Mouse (Mus musculus) embryonic facial prominence, embryonic 14.5 days (tissue): ENCODE measurements around the gene Metrnl. TPM values are rescaled to one million over a fixed set of nuclear protein-coding genes. Genes with fewer than 3 reads are reported as not detected.

Experiments used
- ATAC-seq: fragments of 200-750 bp; cut with Nextera tagmentation; 2 replicates; pipeline ENCODE4 v1.8.0; 2017; ENCODE audit warnings: low read depth, moderate number of reproducible peaks, moderate TSS enrichment
- DNase-seq: peaks from one replicate; pipeline ENCODE4 v3.0.0-alpha.2; 2015; ENCODE audit warnings: low spot score
- H3K27ac ChIP-seq: fragments of 300-500 bp; sonication (generic); replicated peaks from 2 replicates; pipeline ENCODE4 v1.5.1; 2014; ENCODE audit warnings: low read depth, mild to moderate bottlenecking, low read length, moderate library complexity
- H3K27me3 ChIP-seq: fragments of 300-500 bp; sonication (generic); replicated peaks from 2 replicates; pipeline ENCODE4 v1.6.1; 2014; ENCODE audit warnings: low read length; ENCODE audit not compliant: control insufficient read depth, insufficient read depth
- H3K36me3 ChIP-seq: fragments of 300-500 bp; sonication (generic); 2 replicates; pipeline ENCODE4 v1.6.1; 2014; ENCODE audit warnings: low read length, mixed read lengths; ENCODE audit not compliant: control insufficient read depth, insufficient read depth
- H3K4me1 ChIP-seq: fragments of 300-500 bp; sonication (generic); 2 replicates; pipeline ENCODE4 v1.6.1; 2014; ENCODE audit warnings: antibody characterized with exemption, low read length; ENCODE audit not compliant: control insufficient read depth, insufficient read depth
- H3K4me2 ChIP-seq: fragments of 300-500 bp; sonication (generic); 2 replicates; pipeline ENCODE4 v1.6.1; 2014; ENCODE audit warnings: low read depth, mild to moderate bottlenecking, low read length, moderate library complexity, mixed read lengths
- H3K4me3 ChIP-seq: fragments of 300-500 bp; sonication (generic); 2 replicates; pipeline ENCODE4 v1.5.1; 2014; ENCODE audit warnings: low read depth, mild to moderate bottlenecking, low read length
- H3K9ac ChIP-seq: fragments of 300-500 bp; sonication (generic); 2 replicates; pipeline ENCODE4 v1.6.1; 2014; ENCODE audit warnings: low read depth, mild to moderate bottlenecking, low read length, moderate library complexity, mixed read lengths
- H3K9me3 ChIP-seq: fragments of 300-500 bp; sonication (generic); 2 replicates; pipeline ENCODE4 v1.6.1; 2016; ENCODE audit warnings: low read length; ENCODE audit not compliant: control insufficient read depth
- WGBS: fragments of 180-500 bp; shearing (Covaris S2); extraction: QIAGEN DNeasy Blood & Tissue Kit; methylation state at CpG from one replicate; pipeline ENCODE4 v1.1.7; 2014; 5-methylcytosine and 5-hydroxymethylcytosine counted together
- polyA plus RNA-seq: library from polyadenylated mRNA; unstranded; fragments of >200 nt; fragmentation: Nextera tagmentation; extraction: Ambion mirVana; gene quantifications from 2 replicates; pipeline ENCODE4 v1.2.1, GENCODE M21; 2014

Metrnl gene
- polyA plus RNA-seq, 1 experiment from 2014 or later: 58.0 TPM

GRCm38 (mm10) chr11:121673629-121674028, 27.7 kb upstream of the Metrnl start:
- ATAC-seq: peak; percentile 0; the same call in 1 of the 2 replicates
- Histone ChIP-seq H3K27me3 (no peaks in the 10 kb centered on the region), H3K4me3 (peak overlapping the region; percentile 70), H3K9ac (peak overlapping the region; percentile 64), H3K27ac (peak overlapping the region; percentile 79), H3K4me1 (peaks cover 8% of the 10 kb centered on the region; the same call in 1 of the 2 replicates), H3K36me3 (peaks cover 9% of the 10 kb centered on the region; the same call in 1 of the 2 replicates), H3K4me2 (peak overlapping the region; percentile 86), H3K9me3 (0 out of 2 replicates have a peak, but pooled peaks cover 4% of the 10 kb centered on the region)
- 59% methylated on average over 7 of the region's 7 CpGs for WGBS
- DNase-seq: no peak

GRCm38 (mm10) chr11:121676836-121677235, 24.5 kb upstream of the Metrnl start:
- Histone ChIP-seq H3K4me1 (peaks cover 8% of the 10 kb centered on the region; the same call in 1 of the 2 replicates), H3K9ac (no peak overlapping the region), H3K9me3 (0 out of 2 replicates have a peak, but pooled peaks cover 4% of the 10 kb centered on the region), H3K36me3 (no peaks in the 10 kb centered on the region), H3K4me2 (no peak overlapping the region), H3K27me3 (no peaks in the 10 kb centered on the region), H3K27ac (no peak overlapping the region), H3K4me3 (no peak overlapping the region)
- DNase-seq: no peak
- no peak for ATAC-seq
- 85% methylated on average over 2 of the region's 2 CpGs for WGBS

GRCm38 (mm10) chr11:121679581-121679980, 21.8 kb upstream of the Metrnl start:
- H3K9me3 ChIP-seq: 0 out of 2 replicates have a peak, but pooled peaks cover 4% of the 10 kb centered on the region
- H3K4me3 ChIP-seq: no peak overlapping the region
- no peak overlapping the region for H3K9ac ChIP-seq
- no peak overlapping the region for H3K4me2 ChIP-seq
- no peak for DNase-seq
- no peaks in the 10 kb centered on the region for H3K36me3 ChIP-seq
- no peaks in the 10 kb centered on the region for H3K4me1 ChIP-seq
- WGBS: 87% methylated on average over 2 of the region's 2 CpGs
- H3K27me3 ChIP-seq: no peaks in the 10 kb centered on the region
- ATAC-seq: no peak
- no peak overlapping the region for H3K27ac ChIP-seq

- ATAC-seq (no peak), DNase-seq (no peak)
- no peaks in the 10 kb centered on the region for H3K4me1 ChIP-seq
- H3K36me3 ChIP-seq: no peaks in the 10 kb centered on the region
- H3K27ac ChIP-seq: no peak overlapping the region
- 79% methylated on average over 5 of the region's 5 CpGs for WGBS
- H3K9ac ChIP-seq: no peak overlapping the region
- H3K4me3 ChIP-seq: no peak overlapping the region
- no peaks in the 10 kb centered on the region for H3K27me3 ChIP-seq
- no peak overlapping the region for H3K4me2 ChIP-seq
- H3K9me3 ChIP-seq: 0 out of 2 replicates have a peak, but pooled peaks cover 4% of the 10 kb centered on the region
Observed at GRCm38 (mm10) chr11:121680750-121681149, 20.6 kb upstream of the Metrnl start.

- Histone ChIP-seq H3K36me3 (no peaks in the 10 kb centered on the region), H3K9ac (no peak overlapping the region), H3K27ac (no peak overlapping the region), H3K4me3 (no peak overlapping the region), H3K4me2 (no peak overlapping the region), H3K27me3 (no peaks in the 10 kb centered on the region), H3K4me1 (peaks cover 3% of the 10 kb centered on the region; the same call in 1 of the 2 replicates), H3K9me3 (no peaks in the 10 kb centered on the region)
- ATAC-seq (no peak), DNase-seq (no peak)
- WGBS: 62% methylated on average over 3 of the region's 3 CpGs
Observed at GRCm38 (mm10) chr11:121683243-121683642, 18.1 kb upstream of the Metrnl start.

- no peaks in the 10 kb centered on the region for H3K36me3 ChIP-seq
- no peaks in the 10 kb centered on the region for H3K27me3 ChIP-seq
- ATAC-seq (no peak), DNase-seq (no peak)
- no peak overlapping the region for H3K9ac ChIP-seq
- H3K4me3 ChIP-seq: no peak overlapping the region
- H3K4me1 ChIP-seq: peaks cover 3% of the 10 kb centered on the region; the same call in 1 of the 2 replicates
- H3K4me2 ChIP-seq: no peak overlapping the region
- WGBS: 72% methylated on average over 6 of the region's 6 CpGs
- no peaks in the 10 kb centered on the region for H3K9me3 ChIP-seq
- H3K27ac ChIP-seq: no peak overlapping the region
Observed at GRCm38 (mm10) chr11:121685491-121686001, 15.8 kb upstream of the Metrnl start.

GRCm38 (mm10) chr11:121686091-121686490, 15.3 kb upstream of the Metrnl start:
- Histone ChIP-seq H3K9ac (no peak overlapping the region), H3K36me3 (no peaks in the 10 kb centered on the region), H3K27me3 (no peaks in the 10 kb centered on the region), H3K27ac (no peak overlapping the region), H3K4me1 (peaks cover 3% of the 10 kb centered on the region; the same call in 1 of the 2 replicates), H3K9me3 (no peaks in the 10 kb centered on the region), H3K4me3 (no peak overlapping the region), H3K4me2 (no peak overlapping the region)
- 76% methylated on average over 4 of the region's 4 CpGs for WGBS
- DNase-seq (no peak), ATAC-seq (no peak)

- peaks cover 3% of the 10 kb centered on the region; the same call in 1 of the 2 replicates for H3K4me1 ChIP-seq
- H3K4me2 ChIP-seq: no peak overlapping the region
- DNase-seq: peak; percentile 50
- no peak overlapping the region for H3K9ac ChIP-seq
- no peaks in the 10 kb centered on the region for H3K36me3 ChIP-seq
- ATAC-seq: 0 out of 2 replicates have a peak, but pooled peaks have one; percentile 33
- no peaks in the 10 kb centered on the region for H3K9me3 ChIP-seq
- H3K4me3 ChIP-seq: no peak overlapping the region
- no peaks in the 10 kb centered on the region for H3K27me3 ChIP-seq
- H3K27ac ChIP-seq: no peak overlapping the region
- WGBS: 45% methylated on average over 5 of the region's 5 CpGs
Observed at GRCm38 (mm10) chr11:121686674-121687073, 14.7 kb upstream of the Metrnl start.

- Histone ChIP-seq H3K9ac (no peak overlapping the region), H3K4me1 (peaks cover 3% of the 10 kb centered on the region; the same call in 1 of the 2 replicates), H3K27ac (no peak overlapping the region), H3K27me3 (no peaks in the 10 kb centered on the region), H3K36me3 (no peaks in the 10 kb centered on the region), H3K9me3 (no peaks in the 10 kb centered on the region), H3K4me3 (no peak overlapping the region), H3K4me2 (no peak overlapping the region)
- 87% methylated on average over 2 of the region's 2 CpGs for WGBS
- DNase-seq: no peak
- ATAC-seq: no peak
Observed at GRCm38 (mm10) chr11:121688024-121688423, 13.3 kb upstream of the Metrnl start.
